Mouse (Mus musculus) embryonic facial prominence, embryonic 12.5 days (tissue): ENCODE measurements around the gene St7. TPM values are rescaled to one million over a fixed set of nuclear protein-coding genes. Genes with fewer than 3 reads are reported as not detected.

Experiments used
- ATAC-seq: fragments of 200-750 bp; cut with Nextera tagmentation; 2 replicates; pipeline ENCODE4 v1.8.0; 2017; ENCODE audit not compliant: insufficient number of reproducible peaks, insufficient read depth, low FRiP score, low TSS enrichment
- H3K27ac ChIP-seq: fragments of 300-500 bp; sonication (generic); 2 replicates; pipeline ENCODE4 v1.5.1; 2016; ENCODE audit warnings: mild to moderate bottlenecking
- H3K27me3 ChIP-seq: fragments of 300-500 bp; sonication (generic); 2 replicates; pipeline ENCODE4 v1.6.1; 2016; ENCODE audit warnings: mild to moderate bottlenecking, moderate library complexity
- H3K36me3 ChIP-seq: fragments of 300-500 bp; sonication (generic); 2 replicates; pipeline ENCODE4 v1.6.1; 2016; ENCODE audit warnings: mild to moderate bottlenecking
- H3K4me1 ChIP-seq: fragments of 300-500 bp; sonication (generic); 2 replicates; pipeline ENCODE4 v1.6.1; 2016
- H3K4me2 ChIP-seq: fragments of 300-500 bp; sonication (generic); replicated peaks from 2 replicates; pipeline ENCODE4 v1.6.1; 2016; ENCODE audit warnings: mild to moderate bottlenecking, moderate library complexity
- H3K4me3 ChIP-seq: fragments of 300-500 bp; sonication (generic); 2 replicates; pipeline ENCODE4 v1.5.1; 2016; ENCODE audit warnings: mild to moderate bottlenecking
- H3K9ac ChIP-seq: fragments of 300-500 bp; sonication (generic); 2 replicates; pipeline ENCODE4 v1.6.1; 2016; ENCODE audit warnings: mild to moderate bottlenecking, moderate library complexity
- H3K9me3 ChIP-seq: fragments of 300-500 bp; sonication (generic); 2 replicates; pipeline ENCODE4 v1.6.1; 2016; ENCODE audit warnings: mild to moderate bottlenecking, moderate library complexity
- WGBS: fragments of 180-500 bp; shearing (Covaris S2); methylation state at CpG from one replicate; pipeline ENCODE4 v1.1.7; 2016; 5-methylcytosine and 5-hydroxymethylcytosine counted together
- polyA plus RNA-seq: library from polyadenylated mRNA; unstranded; fragments of >200 nt; fragmentation: Nextera tagmentation; extraction: Ambion mirVana; gene quantifications from 2 replicates; pipeline ENCODE4 v1.2.1, GENCODE M21; 2016

St7 gene
- polyA plus RNA-seq, 1 experiment from 2014 or later = 31.3 TPM

GRCm38 (mm10) chr6:17769972-17770644 is 77.4 kb downstream of the St7 start:
- ATAC-seq = no peak

GRCm38 (mm10) chr6:17770645-17771345 is 78.1 kb downstream of the St7 start:
- Histone ChIP-seq H3K27ac (no peak overlapping the region), H3K4me3 (no peak overlapping the region), H3K9ac (no peak overlapping the region), H3K27me3 (no peaks in the 10 kb centered on the region), H3K9me3 (no peaks in the 10 kb centered on the region), H3K4me2 (no peak overlapping the region), H3K4me1 (no peaks in the 10 kb centered on the region), H3K36me3 (no peaks in the 10 kb centered on the region)
- WGBS = 35% methylated on average over 8 of the region's 8 CpGs
- ATAC-seq = no peak

More at GRCm38 (mm10) chr6:17769972-17770644, 77.4 kb downstream of the St7 start:
- WGBS = 81% methylated on average over 9 of the region's 9 CpGs
- no peak overlapping the region for H3K4me3 ChIP-seq
- no peak overlapping the region for H3K9ac ChIP-seq
- no peak overlapping the region for H3K4me2 ChIP-seq
- no peaks in the 10 kb centered on the region for H3K9me3 ChIP-seq
- no peaks in the 10 kb centered on the region for H3K4me1 ChIP-seq
- H3K27ac ChIP-seq = no peak overlapping the region
- no peaks in the 10 kb centered on the region for H3K36me3 ChIP-seq
- H3K27me3 ChIP-seq = no peaks in the 10 kb centered on the region

GRCm38 (mm10) chr6:17771456-17771855 is 78.7 kb downstream of the St7 start:
- no peak for ATAC-seq
- H3K4me1 ChIP-seq = no peaks in the 10 kb centered on the region
- H3K36me3 ChIP-seq = no peaks in the 10 kb centered on the region
- H3K27ac ChIP-seq = no peak overlapping the region
- H3K9ac ChIP-seq = no peak overlapping the region
- no peaks in the 10 kb centered on the region for H3K9me3 ChIP-seq
- H3K4me3 ChIP-seq = no peak overlapping the region
- H3K4me2 ChIP-seq = no peak overlapping the region
- 57% methylated on average over 1 of the region's 1 CpGs for WGBS
- H3K27me3 ChIP-seq = no peaks in the 10 kb centered on the region

GRCm38 (mm10) chr6:17772514-17772913 is 79.8 kb downstream of the St7 start:
- no peak for ATAC-seq
- Histone ChIP-seq H3K27ac (no peak overlapping the region), H3K36me3 (no peaks in the 10 kb centered on the region)

GRCm38 (mm10) chr6:17776041-17776440 is 83.3 kb downstream of the St7 start:
- no peaks in the 10 kb centered on the region for H3K9me3 ChIP-seq
- no peaks in the 10 kb centered on the region for H3K4me1 ChIP-seq
- no peak overlapping the region for H3K27ac ChIP-seq
- no peak overlapping the region for H3K9ac ChIP-seq
- no peak overlapping the region for H3K4me3 ChIP-seq
- H3K36me3 ChIP-seq = no peaks in the 10 kb centered on the region
- WGBS = 66% methylated on average over 7 of the region's 7 CpGs
- no peak for ATAC-seq
- H3K27me3 ChIP-seq = no peaks in the 10 kb centered on the region
- no peak overlapping the region for H3K4me2 ChIP-seq

More at GRCm38 (mm10) chr6:17772514-17772913, 79.8 kb downstream of the St7 start:
- 76% methylated on average over 3 of the region's 3 CpGs for WGBS
- H3K9ac ChIP-seq = no peak overlapping the region
- no peak overlapping the region for H3K4me3 ChIP-seq
- H3K4me2 ChIP-seq = no peak overlapping the region
- H3K27me3 ChIP-seq = no peaks in the 10 kb centered on the region
- no peaks in the 10 kb centered on the region for H3K9me3 ChIP-seq
- no peaks in the 10 kb centered on the region for H3K4me1 ChIP-seq

GRCm38 (mm10) chr6:17777018-17777799 is 84.5 kb downstream of the St7 start:
- H3K27ac ChIP-seq = no peak overlapping the region
- no peaks in the 10 kb centered on the region for H3K27me3 ChIP-seq
- H3K9ac ChIP-seq = no peak overlapping the region
- no peak for ATAC-seq
- no peaks in the 10 kb centered on the region for H3K36me3 ChIP-seq
- 86% methylated on average over 6 of the region's 6 CpGs for WGBS
- no peak overlapping the region for H3K4me3 ChIP-seq
- H3K4me2 ChIP-seq = no peak overlapping the region
- no peaks in the 10 kb centered on the region for H3K9me3 ChIP-seq
- no peaks in the 10 kb centered on the region for H3K4me1 ChIP-seq

GRCm38 (mm10) chr6:17778648-17779202 is 86.0 kb downstream of the St7 start:
- no peak overlapping the region for H3K4me3 ChIP-seq
- H3K27me3 ChIP-seq = no peaks in the 10 kb centered on the region
- WGBS = 86% methylated on average over 3 of the region's 3 CpGs
- no peaks in the 10 kb centered on the region for H3K36me3 ChIP-seq
- H3K4me2 ChIP-seq = no peak overlapping the region
- H3K9me3 ChIP-seq = no peaks in the 10 kb centered on the region
- no peak overlapping the region for H3K9ac ChIP-seq
- no peak overlapping the region for H3K27ac ChIP-seq
- no peaks in the 10 kb centered on the region for H3K4me1 ChIP-seq
- no peak for ATAC-seq

- Histone ChIP-seq H3K27me3 (no peaks in the 10 kb centered on the region), H3K9me3 (no peaks in the 10 kb centered on the region), H3K27ac (no peak overlapping the region), H3K4me2 (no peak overlapping the region), H3K4me1 (no peaks in the 10 kb centered on the region), H3K36me3 (no peaks in the 10 kb centered on the region), H3K9ac (no peak overlapping the region), H3K4me3 (no peak overlapping the region)
- 94% methylated on average over 1 of the region's 1 CpGs for WGBS
- no peak for ATAC-seq
Measured at GRCm38 (mm10) chr6:17783511-17783910, 90.8 kb downstream of the St7 start.

GRCm38 (mm10) chr6:17784523-17784922 is 91.8 kb downstream of the St7 start:
- no peaks in the 10 kb centered on the region for H3K27me3 ChIP-seq
- 80% methylated on average over 5 of the region's 5 CpGs for WGBS
- ATAC-seq = no peak
- no peaks in the 10 kb centered on the region for H3K4me1 ChIP-seq
- H3K27ac ChIP-seq = no peak overlapping the region
- no peak overlapping the region for H3K4me3 ChIP-seq
- no peaks in the 10 kb centered on the region for H3K36me3 ChIP-seq
- no peaks in the 10 kb centered on the region for H3K9me3 ChIP-seq
- no peak overlapping the region for H3K4me2 ChIP-seq
- H3K9ac ChIP-seq = no peak overlapping the region

- H3K9ac ChIP-seq = no peak overlapping the region
- no peak overlapping the region for H3K4me3 ChIP-seq
- H3K27ac ChIP-seq = no peak overlapping the region
- 41% methylated on average over 2 of the region's 2 CpGs for WGBS
- no peak overlapping the region for H3K4me2 ChIP-seq
- no peaks in the 10 kb centered on the region for H3K4me1 ChIP-seq
- no peak for ATAC-seq
- H3K27me3 ChIP-seq = no peaks in the 10 kb centered on the region
- H3K9me3 ChIP-seq = no peaks in the 10 kb centered on the region
- H3K36me3 ChIP-seq = no peaks in the 10 kb centered on the region
Measured at GRCm38 (mm10) chr6:17785248-17785647, 92.5 kb downstream of the St7 start.

GRCm38 (mm10) chr6:17787810-17788209 is 95.1 kb downstream of the St7 start:
- no peaks in the 10 kb centered on the region for H3K36me3 ChIP-seq
- no peaks in the 10 kb centered on the region for H3K9me3 ChIP-seq
- WGBS = 91% methylated on average over 1 of the region's 1 CpGs
- no peak overlapping the region for H3K4me3 ChIP-seq
- no peak overlapping the region for H3K9ac ChIP-seq
- no peak for ATAC-seq
- no peak overlapping the region for H3K4me2 ChIP-seq
- no peaks in the 10 kb centered on the region for H3K4me1 ChIP-seq
- H3K27me3 ChIP-seq = no peaks in the 10 kb centered on the region
- no peak overlapping the region for H3K27ac ChIP-seq
